Mouse (Mus musculus): ENCODE data around the gene Cmklr1.

GRCm38 (mm10) chr5:113664127-113664526, 13.9 kb upstream of the Cmklr1 start:
- TF ChIP-seq EP300 (IDR thresholded peaks at IDR 0.05) (no peak), CTCF (IDR thresholded peaks at IDR 0.05) (no peak)
